Mouse (Mus musculus) mature B cell (primary cell): Measurements from ENCODE around the gene Naif1.

Experiments
- in situ Hi-C: fragments of 300-500 bp; cut with MboI; formaldehyde crosslinking; loops from 2 replicates; pipeline ENCODE4 v1.14.3; 2019

Naif1 gene

DNA sequence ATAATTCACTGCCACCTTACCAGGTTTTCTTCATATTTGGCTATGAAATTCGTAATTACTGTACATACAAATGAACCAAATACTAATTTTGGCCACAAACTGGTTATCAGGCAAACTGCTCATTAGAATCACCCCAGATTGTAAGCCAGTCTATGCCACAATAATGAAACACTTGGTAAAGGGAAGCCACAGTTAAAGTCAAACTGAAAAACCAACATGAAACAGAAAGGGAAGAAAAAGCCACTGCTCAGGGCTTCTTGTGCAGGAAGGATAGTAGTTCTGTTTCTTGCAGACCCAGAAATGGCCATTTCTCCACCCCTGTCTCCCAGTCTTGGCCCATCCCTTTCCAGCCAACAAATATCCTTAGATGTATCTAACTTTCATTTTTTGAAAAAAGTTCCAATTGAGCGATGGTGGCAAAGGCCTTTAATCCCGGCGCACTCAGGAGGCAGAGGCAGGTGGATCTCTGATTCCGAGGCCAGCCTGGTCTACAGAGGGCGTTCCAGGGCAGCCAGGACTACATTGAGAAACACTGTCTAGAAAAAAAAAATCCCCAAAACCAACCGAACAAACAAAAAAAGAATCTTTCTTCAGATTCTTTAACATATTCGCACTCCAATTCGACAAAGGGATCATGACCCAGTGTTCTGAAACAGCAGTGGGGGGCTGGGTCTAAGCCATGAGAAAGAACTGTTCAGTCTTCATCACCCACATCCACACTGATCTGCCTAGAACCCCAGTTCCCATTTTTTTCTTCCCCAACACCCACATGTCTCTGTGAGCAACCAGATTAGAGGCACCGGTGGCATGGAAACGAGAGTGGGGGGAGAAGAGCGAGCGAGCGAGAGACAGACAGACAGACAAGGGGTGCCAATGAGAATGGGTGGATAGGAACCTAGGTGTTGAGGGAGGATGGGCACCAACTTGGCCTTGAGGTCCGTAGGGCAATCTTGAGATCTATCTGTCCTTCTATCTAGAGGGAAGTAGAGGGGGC is at the start of gene Naif1:
Gene Naif1 (plus strand): TSS at position 697 of the 994 bp plus-strand sequence.
- in situ Hi-C loops, result no loop called here

DNA sequence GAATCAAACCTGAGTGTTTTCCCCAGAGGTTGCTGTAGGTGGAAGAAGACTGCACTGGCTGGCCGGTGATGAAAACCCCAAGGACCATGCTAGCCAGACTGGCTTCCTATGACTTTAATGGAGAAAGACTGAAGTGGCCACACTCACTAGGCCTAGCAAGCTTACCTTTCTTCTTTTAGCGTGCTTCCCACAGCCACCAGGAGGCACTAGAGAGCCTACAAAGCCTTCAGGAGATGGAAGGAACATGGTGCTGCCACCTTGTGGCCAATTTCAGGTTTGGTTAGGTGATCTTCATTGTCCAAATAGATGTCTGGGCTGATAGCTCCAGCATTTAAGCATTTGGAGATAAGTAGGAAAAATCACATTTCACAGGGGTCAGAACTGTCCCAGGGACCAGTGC is 45.6 kb upstream of the Naif1 start:
- in situ Hi-C loops, result no loop called here

DNA sequence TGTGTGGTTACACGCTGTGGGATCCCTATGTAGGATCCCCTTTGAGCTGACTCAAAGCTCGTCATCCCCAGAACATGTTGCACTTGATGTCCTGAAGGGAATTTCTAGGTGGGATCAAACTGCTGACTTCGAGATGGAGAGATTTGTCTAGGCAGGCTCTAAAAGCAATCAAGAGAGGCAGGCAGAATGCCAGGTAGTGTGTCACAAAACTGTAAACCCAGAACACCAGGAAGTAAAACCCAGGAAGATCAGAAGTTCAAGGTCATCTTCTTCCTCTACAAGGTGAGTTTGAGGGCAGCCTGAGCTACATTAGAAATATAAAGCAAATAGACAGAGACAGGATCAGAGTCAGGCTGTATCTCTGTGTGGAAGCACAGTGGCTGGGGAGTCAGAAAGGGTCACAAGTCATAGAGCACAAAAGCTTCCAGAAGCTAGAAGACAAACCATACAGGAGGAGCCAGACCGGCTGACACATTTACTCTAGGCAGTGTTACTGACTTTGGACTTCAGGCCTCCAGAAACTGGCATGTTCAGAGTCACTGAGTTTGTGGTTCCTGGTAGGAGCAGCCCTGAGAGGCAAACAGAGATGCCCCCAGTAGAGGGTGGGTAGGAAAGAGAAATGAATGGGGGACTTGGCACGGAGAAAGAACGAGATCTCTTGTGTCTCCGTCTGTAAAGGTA is 43.0 kb upstream of the Naif1 start:
- in situ Hi-C loops, result no loop called here

DNA sequence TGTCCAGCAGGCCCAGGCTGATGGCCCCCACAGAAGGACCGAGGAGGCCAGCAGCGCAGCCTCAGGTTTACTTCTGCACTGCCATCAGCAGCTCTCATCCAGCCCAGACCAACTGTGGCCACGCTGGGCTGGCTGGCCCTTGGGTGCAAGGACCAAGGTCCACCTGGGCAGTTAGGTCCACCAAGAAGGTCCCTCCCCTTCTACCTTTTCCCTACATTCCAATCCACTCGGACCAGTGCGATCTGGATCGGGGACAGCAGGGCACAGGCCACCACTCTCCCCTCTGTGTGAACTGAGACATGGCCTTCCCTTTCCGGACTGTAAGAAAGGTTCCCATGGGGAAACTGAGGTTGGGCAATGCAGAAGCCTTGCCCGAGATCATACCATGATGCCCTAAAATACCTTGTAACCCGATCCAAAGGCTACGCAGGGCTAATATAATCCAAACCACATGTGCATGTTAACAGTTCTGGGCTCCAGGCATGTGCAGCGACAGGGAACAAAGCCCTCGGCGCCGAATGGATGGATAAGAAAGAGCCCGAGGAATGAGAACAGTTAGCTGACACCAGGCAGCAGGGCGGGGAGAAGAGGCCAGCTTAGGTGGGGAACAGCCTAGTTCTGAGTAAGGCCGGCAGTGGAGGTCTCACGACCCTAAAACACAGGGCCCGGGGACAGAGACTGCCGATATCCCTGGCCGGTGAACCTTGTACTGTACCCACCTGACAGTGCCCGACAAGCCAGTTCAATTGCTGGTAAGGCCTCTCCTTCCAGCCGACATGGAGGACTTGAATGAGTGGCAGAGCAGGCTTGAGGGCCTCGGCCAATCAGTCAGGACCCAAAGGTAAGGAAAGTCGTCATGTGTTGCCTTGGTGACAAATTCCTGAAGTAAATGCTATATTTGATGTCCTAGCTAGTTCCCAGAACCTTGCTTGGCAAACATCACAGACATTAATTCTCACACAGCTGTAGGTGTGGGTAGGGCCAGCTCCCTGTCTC is 41.5 kb upstream of the Naif1 start:
- in situ Hi-C loops, result no loop called here

DNA sequence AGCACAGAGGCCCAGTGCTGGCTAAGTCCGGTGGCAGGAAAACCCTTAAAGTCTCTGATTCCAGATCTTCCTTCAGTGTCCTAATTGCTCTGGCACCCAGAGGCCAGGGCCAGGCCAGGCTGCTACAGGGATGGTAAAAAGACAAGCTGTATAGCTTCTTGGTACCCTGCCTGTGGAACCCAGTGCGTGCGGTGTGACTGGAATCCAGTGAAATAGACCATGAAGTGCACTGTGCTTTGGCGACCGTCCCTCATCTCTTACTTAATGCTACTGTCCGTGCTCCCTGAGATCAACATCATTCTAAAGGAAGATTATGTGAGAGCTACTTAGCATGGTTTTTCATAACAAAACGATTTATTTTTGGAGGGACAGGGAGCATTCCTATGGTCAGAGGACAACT is 38.9 kb upstream of the Naif1 start:
- in situ Hi-C loops, result no loop called here

DNA sequence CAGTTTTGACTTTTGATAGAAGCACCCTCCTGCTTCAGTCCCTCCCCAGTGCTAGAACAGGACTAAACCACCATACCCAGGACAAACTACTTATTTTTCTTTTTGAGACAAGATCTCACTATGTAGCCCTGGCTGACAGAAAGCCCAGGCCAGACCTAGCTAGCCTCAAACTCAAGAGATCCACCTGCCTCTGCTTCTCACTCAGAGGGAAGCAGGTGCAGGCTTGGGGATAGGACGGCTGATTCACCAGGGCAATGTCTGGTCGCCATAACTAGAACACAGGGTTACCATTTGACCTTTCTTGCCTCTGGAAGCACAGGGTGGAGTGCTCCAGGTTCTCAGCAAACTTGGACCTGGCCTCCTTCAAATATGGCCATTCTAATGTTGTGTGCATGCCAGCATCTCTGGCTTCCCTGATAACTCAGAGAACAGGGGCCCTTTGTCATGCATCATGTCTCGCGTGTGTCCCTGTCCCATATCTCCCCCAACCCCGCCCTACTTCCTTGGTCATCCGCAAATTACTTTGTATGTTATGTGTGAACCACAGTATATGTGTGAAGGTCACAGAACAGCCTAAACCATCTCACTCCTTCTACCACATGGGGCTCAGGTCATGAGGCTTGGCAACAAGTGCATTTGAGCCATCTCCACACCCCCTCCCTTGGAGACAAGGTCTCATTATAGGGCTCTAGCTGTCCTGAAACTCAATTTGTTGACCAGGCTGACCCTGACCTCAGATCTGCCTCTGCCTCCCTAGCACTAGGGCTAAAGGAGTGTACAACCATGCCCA is 37.3 kb upstream of the Naif1 start:
- in situ Hi-C loops, result no loop called here

DNA sequence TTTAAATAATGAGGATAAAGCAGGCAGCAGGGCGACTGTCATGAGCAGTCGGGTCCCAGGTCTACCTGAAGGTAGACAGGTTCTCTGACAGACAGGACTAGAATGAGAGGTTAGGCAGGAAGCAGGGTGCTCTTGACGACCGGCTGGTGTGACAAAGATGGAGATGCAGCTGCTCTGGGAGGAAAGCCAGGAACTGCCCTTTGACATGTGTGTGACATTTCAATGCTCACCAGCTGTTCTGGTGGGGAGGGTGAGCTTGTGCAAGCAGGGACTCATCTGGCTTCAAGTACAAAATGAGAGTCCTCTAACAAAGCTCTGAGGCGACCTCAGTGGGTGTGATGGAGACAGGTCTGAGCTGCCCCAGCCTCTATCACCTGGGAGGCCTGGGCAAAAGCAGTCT is 36.3 kb upstream of the Naif1 start:
- in situ Hi-C loops, result no loop called here

DNA sequence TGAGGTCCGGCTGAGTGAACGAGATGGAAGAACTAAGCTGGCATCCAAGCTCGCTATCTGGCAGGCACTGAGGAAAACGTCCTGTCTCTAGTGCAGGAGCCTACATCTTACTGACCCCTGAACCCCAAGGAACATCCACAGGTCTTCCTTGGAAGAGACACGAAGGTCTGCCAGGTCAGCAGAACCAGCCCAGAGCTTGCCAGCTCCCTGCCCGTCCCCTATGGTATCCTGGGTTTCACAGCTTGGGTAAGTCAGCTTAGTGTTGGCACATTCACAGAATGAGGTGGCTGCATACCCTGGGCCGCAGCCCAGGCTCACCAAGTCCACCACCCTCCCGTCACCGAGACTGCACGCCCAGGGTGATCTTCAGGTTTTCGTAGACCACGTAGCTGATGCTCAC is 34.5 kb upstream of the Naif1 start:
- in situ Hi-C loops, result no loop called here

DNA sequence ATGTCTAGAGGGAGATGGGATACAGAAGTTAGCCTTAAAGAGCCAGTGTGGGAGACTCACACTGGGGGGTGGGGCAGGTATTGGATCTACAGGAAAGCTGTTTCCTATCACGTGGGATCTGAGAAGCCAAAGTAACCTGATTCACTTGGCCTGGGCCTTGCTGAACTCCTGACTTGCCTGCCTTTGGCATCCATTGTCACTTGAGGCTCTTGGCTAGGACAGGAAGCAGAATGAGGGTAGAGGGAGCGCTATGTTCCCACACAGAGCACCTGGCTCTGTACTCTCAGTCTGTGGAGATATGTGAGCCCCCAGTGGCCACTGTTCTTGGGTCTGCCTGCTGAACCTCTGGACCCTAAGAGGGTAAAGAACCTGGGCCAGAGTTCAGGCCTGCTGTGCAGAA is 33.7 kb upstream of the Naif1 start:
- in situ Hi-C loops, result no loop called here

DNA sequence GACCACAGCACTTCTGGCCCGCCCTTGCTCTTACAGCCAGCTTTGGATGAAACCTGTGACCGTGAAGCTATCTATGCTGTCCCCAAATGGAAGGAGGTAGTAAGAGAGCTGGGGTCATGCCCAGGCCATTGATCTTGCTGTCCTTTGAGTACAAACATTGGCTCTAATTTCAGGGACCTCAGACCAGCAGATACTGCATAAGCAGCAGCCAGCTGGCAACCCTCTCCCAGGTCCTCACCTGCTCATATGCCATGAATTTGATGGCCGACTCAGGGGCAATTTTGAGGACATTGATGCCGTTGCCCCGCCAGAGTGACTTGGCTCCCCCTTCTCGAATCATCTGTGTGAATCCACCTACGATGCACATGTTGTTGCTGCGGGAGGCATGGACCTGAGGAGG is 32.8 kb upstream of the Naif1 start:
- in situ Hi-C loops, result no loop called here

DNA sequence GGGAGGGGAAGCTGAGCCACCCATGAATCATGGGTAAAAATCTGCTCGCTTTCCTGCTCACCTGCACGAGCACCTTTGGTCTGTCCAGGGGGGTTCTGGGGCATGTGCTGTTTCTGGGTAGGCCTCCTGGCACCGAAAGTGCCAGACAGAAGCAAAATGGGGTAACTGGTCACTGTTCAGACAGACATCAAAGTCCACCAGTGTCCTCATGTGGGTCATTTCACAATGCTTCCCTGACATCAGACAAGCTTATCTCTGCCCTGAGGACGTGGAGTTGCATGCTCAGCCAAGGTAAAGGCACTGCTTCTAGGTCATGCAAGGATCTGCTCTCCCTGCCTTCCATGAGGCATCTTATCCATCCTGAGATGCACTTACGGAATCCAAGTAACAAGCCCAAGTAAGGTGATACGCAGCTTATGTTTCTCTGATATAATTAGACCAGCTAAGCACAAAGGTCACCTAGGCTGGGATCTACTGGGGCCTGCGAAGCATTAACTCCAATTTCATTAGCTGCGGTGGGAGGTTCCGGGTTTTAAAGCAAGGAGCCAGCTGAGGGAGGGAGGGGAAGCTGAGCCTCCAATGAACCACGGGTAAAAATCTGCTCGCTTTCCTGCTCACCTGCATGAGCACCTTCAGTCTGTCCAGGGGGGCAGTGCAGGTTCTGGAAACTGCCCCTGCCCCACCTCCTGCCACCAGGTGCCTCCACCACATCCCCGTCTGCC is 31.7 kb upstream of the Naif1 start:
- in situ Hi-C loops, result no loop called here

DNA sequence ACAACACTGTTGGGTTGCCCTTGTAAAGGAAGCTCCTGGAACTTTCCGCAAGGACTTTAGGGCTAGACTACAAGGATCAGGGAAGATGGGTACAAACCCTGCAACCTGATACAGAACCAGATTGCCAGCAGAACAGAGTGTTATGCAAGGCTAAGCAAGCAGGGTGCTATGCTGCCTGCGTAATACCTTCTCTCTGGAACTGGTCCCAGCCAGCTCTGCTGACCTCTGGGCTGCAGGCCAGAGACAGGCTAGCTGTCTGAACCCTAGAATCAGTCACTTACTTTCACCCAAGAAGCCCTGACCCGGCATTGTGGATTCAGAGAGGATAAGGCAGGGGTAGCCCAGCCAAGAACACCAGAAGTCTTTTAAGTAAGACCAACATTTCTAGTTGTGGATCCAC is 30.9 kb upstream of the Naif1 start:
- in situ Hi-C loops, result no loop called here

DNA sequence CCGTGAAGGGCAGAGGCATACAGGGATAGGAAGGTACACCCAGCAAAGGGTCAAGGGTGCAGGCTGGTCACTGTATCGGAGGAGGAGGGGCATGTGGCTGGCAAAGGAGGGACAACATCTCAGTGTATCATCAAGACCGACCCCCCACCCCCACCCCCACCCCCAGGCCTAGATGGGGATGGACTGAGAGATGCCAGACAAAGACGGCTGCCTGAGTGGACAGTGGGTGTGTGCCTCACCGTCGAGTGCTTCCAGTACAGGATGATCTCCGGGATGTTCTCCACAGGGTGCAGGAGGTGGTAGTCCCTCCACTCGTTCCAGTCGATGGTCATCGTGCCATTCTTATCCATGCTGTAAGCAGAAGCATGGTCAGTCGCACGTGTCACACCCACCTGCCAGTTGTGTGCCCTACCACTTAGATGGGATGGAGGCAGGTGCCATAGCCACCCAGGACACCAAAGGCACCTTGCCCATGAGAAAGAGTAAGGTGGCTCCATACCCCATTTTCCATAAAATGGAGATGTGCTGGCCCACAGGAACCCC is 30.1 kb upstream of the Naif1 start:
- in situ Hi-C loops, result no loop called here

DNA sequence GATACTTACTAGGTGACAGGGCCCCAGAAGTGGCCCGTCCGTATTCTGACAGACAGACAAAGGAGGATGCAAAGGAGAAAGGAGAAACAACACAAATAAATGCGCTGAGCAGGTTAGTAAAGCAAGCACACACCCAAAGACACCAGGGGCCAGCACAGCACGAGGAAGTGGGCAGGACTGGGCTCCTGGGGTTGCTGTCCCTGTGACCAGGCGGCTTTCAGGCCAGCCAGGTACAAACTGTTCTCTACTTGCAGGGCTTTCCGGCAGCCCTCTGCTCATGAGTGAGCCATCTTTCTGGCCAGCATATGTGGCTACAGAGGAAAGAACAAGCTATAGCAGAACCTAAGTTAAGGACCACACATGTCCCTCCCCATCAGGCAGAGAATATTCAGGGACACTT is 29.6 kb upstream of the Naif1 start:
- in situ Hi-C loops, result no loop called here

DNA sequence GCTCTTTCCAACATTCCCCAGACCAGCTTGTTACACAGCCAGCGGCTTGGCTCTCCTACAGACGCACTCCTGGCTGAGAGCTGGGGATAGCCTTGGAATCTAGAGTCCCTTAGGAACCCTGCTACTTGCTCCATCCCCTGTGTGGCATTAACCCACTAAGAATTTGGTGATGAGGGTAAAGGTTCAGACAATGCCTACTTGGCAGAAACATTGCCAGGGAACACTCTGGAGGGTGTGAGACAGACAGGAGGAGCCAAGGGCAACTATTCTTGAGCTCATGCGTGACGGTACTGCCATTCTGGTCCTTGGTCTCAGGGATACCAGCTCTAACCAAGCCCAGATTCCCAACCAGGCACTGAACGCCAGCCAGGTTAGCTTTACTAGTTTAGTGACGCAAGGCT is 28.4 kb upstream of the Naif1 start:
- in situ Hi-C loops, result no loop called here

DNA sequence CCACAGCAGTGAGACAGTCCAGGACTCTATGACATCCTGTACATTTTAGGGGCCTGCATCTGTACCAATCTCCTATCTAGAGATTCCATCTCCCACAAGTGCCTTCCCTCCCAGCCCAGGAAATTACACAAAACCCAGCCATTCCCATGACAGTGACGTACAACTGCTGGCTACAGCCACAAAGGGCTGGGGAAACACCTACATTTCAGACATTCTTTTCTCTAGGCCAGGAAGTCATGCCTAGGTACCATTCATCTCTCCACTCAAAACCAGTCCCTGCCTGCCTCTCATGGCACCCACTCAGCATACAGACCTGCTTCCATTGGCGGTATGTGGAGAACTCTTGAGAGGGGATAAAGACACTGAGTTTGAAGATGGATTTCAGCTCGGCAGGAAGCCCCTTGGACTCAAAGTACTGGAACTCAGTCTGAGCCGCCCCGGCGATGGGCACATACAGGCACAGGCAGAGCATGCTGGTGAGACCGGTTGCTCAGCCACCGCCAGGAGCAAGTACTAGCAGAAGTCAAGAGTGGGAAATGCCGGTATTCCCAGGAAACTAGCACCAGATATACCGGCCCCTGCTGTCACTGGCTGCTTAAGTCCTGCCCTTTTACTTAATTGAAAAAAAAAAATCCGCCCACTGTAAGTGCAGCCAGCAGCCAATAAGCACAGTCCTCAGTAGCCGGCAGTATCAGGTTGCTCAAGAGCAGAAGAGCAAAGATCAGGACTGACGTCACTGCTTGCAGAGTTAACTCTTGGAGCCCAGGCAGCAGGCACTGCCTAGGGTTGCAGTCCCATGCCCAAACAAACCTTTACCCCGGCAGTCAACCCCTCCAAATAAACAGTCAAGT is 26.6 kb upstream of the Naif1 start:
- in situ Hi-C loops, result no loop called here

DNA sequence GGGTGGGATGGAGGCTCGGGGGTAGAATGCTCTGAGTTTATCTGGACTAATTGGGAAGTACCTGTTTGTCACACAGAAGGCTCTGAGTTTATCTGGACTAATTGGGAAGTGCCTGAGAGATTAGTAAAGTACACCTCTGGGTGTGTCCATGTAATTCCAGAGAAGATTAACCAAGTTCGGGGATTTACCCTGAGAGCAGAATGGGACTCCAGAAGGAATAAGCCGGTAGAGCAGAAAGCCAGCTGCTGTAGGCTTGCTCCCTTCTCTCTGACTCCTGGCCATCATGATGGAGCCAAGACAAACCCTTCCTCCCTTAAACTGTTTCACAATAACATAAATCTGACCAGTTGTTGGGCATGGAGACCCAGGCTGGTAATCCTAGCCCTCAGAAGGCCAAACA is 25.5 kb upstream of the Naif1 start:
- in situ Hi-C loops, result no loop called here

DNA sequence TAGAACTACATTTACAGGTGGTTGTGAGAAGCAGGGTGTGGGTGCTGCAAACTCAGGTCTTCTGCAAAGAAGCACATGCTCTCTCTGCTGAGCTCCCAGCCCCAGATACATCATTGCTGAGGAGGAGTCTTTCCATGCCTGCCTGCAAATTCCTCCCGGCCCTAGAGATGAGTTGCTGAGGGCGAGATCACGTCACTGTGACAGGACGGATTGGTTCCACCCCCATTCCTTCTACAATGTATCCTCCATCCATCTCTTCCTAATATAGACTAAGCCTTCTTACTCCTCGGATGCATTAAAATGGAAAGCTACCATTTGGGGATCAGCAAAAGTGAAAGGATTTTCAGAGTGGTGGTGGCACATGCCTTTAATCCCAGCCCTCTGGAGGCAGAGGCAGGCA is 24.7 kb upstream of the Naif1 start:
- in situ Hi-C loops, result no loop called here

DNA sequence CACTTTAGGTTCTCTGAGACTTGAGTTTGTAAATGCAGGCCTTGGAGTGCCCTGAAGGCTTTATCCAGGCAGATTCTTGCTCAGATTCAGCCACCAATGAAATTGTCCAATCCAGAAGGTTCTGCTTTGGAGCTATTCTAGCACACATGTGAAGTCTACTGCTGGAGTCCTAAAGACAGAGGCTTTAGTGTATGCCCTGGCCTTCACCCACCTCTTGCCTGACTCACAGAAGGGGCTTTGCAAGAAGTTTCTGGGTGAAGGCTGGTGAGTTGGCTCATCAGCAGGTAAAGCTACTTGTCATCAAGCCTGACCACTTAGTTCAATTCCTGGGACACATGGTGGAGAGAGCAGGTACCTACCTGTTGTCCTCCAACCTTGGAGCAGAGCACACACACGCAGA is 24.1 kb upstream of the Naif1 start:
- in situ Hi-C loops, result no loop called here
